Mouse (Mus musculus) liver, postnatal 0 days (tissue): ENCODE results near the gene Gm49661. TPM values are rescaled to one million over a fixed set of nuclear protein-coding genes. Genes with fewer than 3 reads are reported as not detected.

ENCODE experiments used
- ATAC-seq: fragments of 200-750 bp; cut with Nextera tagmentation; 2 replicates; pipeline ENCODE4 v1.8.0; 2017; ENCODE audit warnings: mild to moderate bottlenecking, moderate library complexity
- DNase-seq: peaks from one replicate; pipeline ENCODE4 v3.0.0-alpha.2; 2016
- H3K27ac ChIP-seq: fragments of 300-500 bp; sonication (generic); 2 replicates; pipeline ENCODE4 v1.5.1; 2014; ENCODE audit warnings: antibody characterized with exemption, moderate library complexity, mild to moderate bottlenecking, low read depth
- H3K27me3 ChIP-seq: fragments of 300-500 bp; sonication (generic); 2 replicates; pipeline ENCODE4 v1.6.1; 2014; ENCODE audit warnings: low read length, control low read depth, mixed read lengths; ENCODE audit not compliant: insufficient read depth
- H3K36me3 ChIP-seq: fragments of 300-500 bp; sonication (generic); replicated peaks from 2 replicates; pipeline ENCODE4 v1.6.1; 2014; ENCODE audit warnings: mild to moderate bottlenecking, control low read depth, low read length, moderate library complexity, mixed read lengths; ENCODE audit not compliant: insufficient read depth
- H3K4me1 ChIP-seq: fragments of 300-500 bp; sonication (generic); 2 replicates; pipeline ENCODE4 v1.6.1; 2014; ENCODE audit warnings: antibody characterized with exemption, mild to moderate bottlenecking, control low read depth; ENCODE audit not compliant: insufficient read depth
- H3K4me2 ChIP-seq: fragments of 300-500 bp; sonication (generic); 2 replicates; pipeline ENCODE4 v1.6.1; 2014; ENCODE audit warnings: low read depth, mild to moderate bottlenecking, low read length, moderate library complexity, mixed read lengths
- H3K4me3 ChIP-seq: fragments of 300-500 bp; sonication (generic); 2 replicates; pipeline ENCODE4 v1.5.1; 2014; ENCODE audit warnings: low read depth, low read length
- H3K9ac ChIP-seq: fragments of 300-500 bp; sonication (generic); replicated peaks from 2 replicates; pipeline ENCODE4 v1.6.1; 2014; ENCODE audit warnings: mild to moderate bottlenecking, moderate library complexity
- H3K9me3 ChIP-seq: fragments of 300-500 bp; sonication (generic); 2 replicates; pipeline ENCODE4 v1.6.1; 2016; ENCODE audit warnings: mild to moderate bottlenecking, control low read depth, low read length, mixed read lengths
- CTCF ChIP-seq: sonication (generic); IDR thresholded peaks from 2 replicates; pipeline ENCODE4 v1.5.1; 2016; ENCODE audit warnings: antibody characterized with exemption, low read depth
- EP300 ChIP-seq: IDR thresholded peaks from 2 replicates; pipeline ENCODE4 v1.6.1; 2016; ENCODE audit warnings: antibody characterized with exemption, low read depth, mild to moderate bottlenecking
- WGBS: fragments of 180-500 bp; shearing (Covaris S2); extraction: QIAGEN DNeasy Blood & Tissue Kit; methylation state at CpG from one replicate; pipeline ENCODE4 v1.1.7; 2014; ENCODE audit not compliant: insufficient replicate concordance; 5-methylcytosine and 5-hydroxymethylcytosine counted together
- polyA plus RNA-seq: library from polyadenylated mRNA; unstranded; fragments of >200 nt; fragmentation: Nextera tagmentation; extraction: Ambion mirVana; gene quantifications from 2 replicates; pipeline ENCODE4 v1.2.1, GENCODE M21; 2015

Gene Gm49661
- polyA plus RNA-seq, 1 experiment from 2014 or later: not detected

- WGBS: 2% methylated on average over 41 of the region's 41 CpGs
- Histone ChIP-seq H3K9ac (peak overlapping the region; percentile 77), H3K36me3 (peaks cover 13% of the 10 kb centered on the region; the same call in 1 of the 2 replicates), H3K4me2 (peak overlapping the region; percentile 97), H3K27ac (peak overlapping the region; percentile 98), H3K4me1 (peaks cover 37% of the 10 kb centered on the region), H3K4me3 (peak overlapping the region; percentile 72), H3K9me3 (no peaks in the 10 kb centered on the region), H3K27me3 (no peaks in the 10 kb centered on the region)
- DNase-seq: peak; percentile 96
- peak; percentile 85 for ATAC-seq
- TF ChIP-seq EP300 (no peak; the same call in 1 of the 2 replicates), CTCF (no peak)
These were observed 3.4 kb downstream of the Gm49661 start for GRCm38 (mm10) chr8:84965731-84966291.

DNA sequence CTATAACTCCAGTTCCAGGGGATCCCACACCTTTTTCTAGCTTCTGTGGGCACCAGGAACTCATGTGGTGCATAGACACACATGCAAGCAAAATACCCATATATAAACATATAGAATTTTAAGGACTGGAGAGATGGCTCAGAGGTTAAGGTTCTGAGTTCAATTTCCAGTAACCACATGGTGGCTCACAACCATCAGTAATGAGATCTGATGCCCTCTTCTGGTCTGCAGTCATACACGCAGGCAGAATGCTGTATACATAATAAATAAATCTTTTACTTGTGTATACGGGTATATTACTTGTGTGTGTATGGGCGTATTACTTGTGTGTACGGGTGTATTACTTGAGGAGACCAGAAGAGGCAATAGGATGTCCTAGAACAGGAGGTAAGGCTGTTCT lies 5.3 kb downstream of the Gm49661 start:
- H3K4me1 ChIP-seq: peaks cover 32% of the 10 kb centered on the region
- WGBS: 80% methylated on average over 4 of the region's 4 CpGs
- no peak overlapping the region for H3K9ac ChIP-seq
- no peaks in the 10 kb centered on the region for H3K27me3 ChIP-seq
- no peaks in the 10 kb centered on the region for H3K9me3 ChIP-seq
- peaks cover 13% of the 10 kb centered on the region; the same call in 1 of the 2 replicates for H3K36me3 ChIP-seq
- DNase-seq (no peak), ATAC-seq (no peak)
- no peak overlapping the region for H3K4me3 ChIP-seq
- TF ChIP-seq EP300 (no peak), CTCF (peak; percentile 49)
- peak overlapping the region; percentile 97; the same call in 1 of the 2 replicates for H3K4me2 ChIP-seq
- H3K27ac ChIP-seq: no peak overlapping the region

DNA sequence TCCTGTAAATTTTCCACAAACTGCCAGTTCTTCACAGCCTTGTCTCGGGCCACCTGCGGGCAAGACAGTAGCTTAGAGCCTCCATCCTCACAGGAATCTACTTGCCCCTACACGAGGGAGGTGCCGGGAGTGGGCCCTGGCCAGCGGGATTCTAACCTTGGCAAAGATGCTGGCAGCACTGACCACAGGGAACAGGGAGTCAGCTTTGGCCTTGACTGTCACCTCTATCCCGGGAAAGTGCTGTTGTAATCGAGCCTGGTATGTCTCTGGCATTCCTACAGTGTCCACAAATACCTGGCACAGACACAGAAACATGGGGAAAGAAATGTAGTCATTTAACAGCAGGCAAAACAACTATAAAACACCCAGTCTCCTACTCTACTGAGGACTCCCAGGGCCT lies 9.4 kb downstream of the Gm49661 start:
- Histone ChIP-seq H3K4me2 (no peak overlapping the region), H3K27ac (0 out of 2 replicates have a peak overlapping the region, but pooled peaks have one; percentile 9), H3K4me1 (peaks cover 1% of the 10 kb centered on the region), H3K9me3 (no peaks in the 10 kb centered on the region), H3K27me3 (no peaks in the 10 kb centered on the region), H3K9ac (no peak overlapping the region), H3K36me3 (peaks cover 29% of the 10 kb centered on the region), H3K4me3 (no peak overlapping the region)
- DNase-seq: no peak
- ATAC-seq: peak; percentile 86
- 76% methylated on average over 7 of the region's 7 CpGs for WGBS
- TF ChIP-seq EP300: no peak
- TF ChIP-seq CTCF: no peak

DNA sequence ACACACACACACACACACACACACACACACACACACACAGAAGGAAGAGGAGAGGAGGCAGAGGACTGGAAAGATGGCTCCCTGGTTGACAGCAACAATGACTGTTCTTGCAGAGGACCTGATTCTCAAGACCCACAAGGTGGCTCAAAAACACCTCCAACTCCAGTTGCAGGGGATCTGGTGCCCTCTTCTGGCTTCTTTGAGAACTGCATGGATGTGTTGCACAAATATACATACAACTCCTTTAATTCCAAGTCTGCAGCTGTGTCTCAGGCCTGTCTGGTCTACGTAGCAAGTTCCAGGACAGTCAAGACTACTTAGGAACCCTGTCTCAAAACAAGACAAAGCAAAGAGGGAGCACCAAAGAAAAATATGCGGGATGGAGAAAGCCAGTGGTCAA lies 12.5 kb downstream of the Gm49661 start:
- ATAC-seq (no peak), DNase-seq (peak; percentile 86)
- 59% methylated on average over 2 of the region's 2 CpGs for WGBS
- H3K36me3 ChIP-seq: peaks cover 23% of the 10 kb centered on the region
- no peak overlapping the region for H3K4me3 ChIP-seq
- H3K4me1 ChIP-seq: peaks cover 4% of the 10 kb centered on the region; the same call in 1 of the 2 replicates
- no peak overlapping the region for H3K27ac ChIP-seq
- no peaks in the 10 kb centered on the region for H3K9me3 ChIP-seq
- no peak overlapping the region for H3K4me2 ChIP-seq
- TF ChIP-seq CTCF: peak; percentile 93
- TF ChIP-seq EP300: no peak
- no peak overlapping the region for H3K9ac ChIP-seq
- H3K27me3 ChIP-seq: peaks cover 9% of the 10 kb centered on the region

- H3K9ac ChIP-seq: no peak overlapping the region
- peak; percentile 67 for DNase-seq
These were observed 16.5 kb downstream of the Gm49661 start for GRCm38 (mm10) chr8:84952612-84953255.

DNA sequence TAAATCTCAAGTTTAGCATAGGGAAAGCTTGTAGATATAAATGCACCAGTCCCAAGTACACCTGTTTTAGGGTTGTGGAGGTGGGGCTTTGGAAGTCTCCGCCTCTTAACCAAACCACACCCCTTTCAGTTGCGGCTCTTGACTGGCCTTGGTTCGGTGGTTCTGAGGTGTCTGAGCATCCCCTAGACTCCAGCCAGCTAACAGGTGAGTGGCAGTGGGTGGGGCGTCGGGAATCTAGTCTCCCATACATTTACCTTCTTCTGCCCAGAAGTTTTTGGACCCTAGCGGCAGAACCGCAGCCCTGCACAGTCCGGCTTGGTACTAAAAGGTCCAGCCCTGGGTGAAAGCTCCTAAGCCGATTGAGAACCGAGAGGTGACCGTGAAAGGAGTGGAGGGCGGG lies 19.5 kb downstream of the Gm49661 start:
- H3K4me2 ChIP-seq: no peak overlapping the region
- peaks cover 63% of the 10 kb centered on the region for H3K27me3 ChIP-seq
- no peak for ATAC-seq
- no peaks in the 10 kb centered on the region for H3K36me3 ChIP-seq
- H3K4me1 ChIP-seq: peaks cover 9% of the 10 kb centered on the region
- no peak for DNase-seq
- no peak for TF ChIP-seq EP300
- no peaks in the 10 kb centered on the region for H3K9me3 ChIP-seq
- H3K9ac ChIP-seq: no peak overlapping the region
- WGBS: 17% methylated on average over 12 of the region's 12 CpGs
- H3K27ac ChIP-seq: no peak overlapping the region
- no peak overlapping the region for H3K4me3 ChIP-seq

More at GRCm38 (mm10) chr8:84952612-84953255, 16.5 kb downstream of the Gm49661 start:
- peaks cover 34% of the 10 kb centered on the region for H3K27me3 ChIP-seq
- H3K4me1 ChIP-seq: peaks cover 4% of the 10 kb centered on the region; the same call in 1 of the 2 replicates
- H3K27ac ChIP-seq: no peak overlapping the region
- peak; percentile 35; the same call in 1 of the 2 replicates for ATAC-seq
- peaks cover 11% of the 10 kb centered on the region for H3K36me3 ChIP-seq
- no peak overlapping the region for H3K4me3 ChIP-seq
- H3K9me3 ChIP-seq: no peaks in the 10 kb centered on the region
- 4% methylated on average over 18 of the region's 18 CpGs for WGBS
- H3K4me2 ChIP-seq: peak overlapping the region; percentile 7; the same call in 1 of the 2 replicates
- TF ChIP-seq CTCF: no peak
- no peak for TF ChIP-seq EP300
